Mouse (Mus musculus) 416B (cell line): Measurements from ENCODE around the gene Olfr1283.
"Not testable (repeated sequence)": the region's sequence is repeated elsewhere in the genome, so short reads cannot be mapped to it uniquely, and the experiment has no call there.

Experiments
- DNase-seq: peaks from one replicate; pipeline ENCODE4 v3.0.0; 2011; ENCODE audit warnings: low read depth

The Olfr1283 gene

DNA sequence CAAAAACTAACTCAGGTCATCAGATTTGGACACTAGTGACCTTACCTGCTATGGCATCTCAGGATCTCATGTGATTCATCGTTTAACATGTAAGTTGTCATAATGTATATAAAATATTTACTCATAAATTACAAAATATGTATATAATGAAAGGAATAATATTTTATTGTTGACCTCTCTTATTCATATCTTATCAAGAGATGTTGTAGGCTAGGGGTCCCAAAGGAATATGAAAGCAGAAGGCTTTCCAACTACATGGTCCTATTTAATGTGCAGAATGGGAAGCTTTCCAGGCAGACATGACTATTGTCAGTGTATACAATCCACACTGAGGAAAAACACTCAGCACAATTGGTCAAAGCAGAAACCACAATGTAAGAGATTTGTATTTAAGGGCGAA lies at the start of gene Olfr1283:
Gene Olfr1283, plus strand, starts transcription at position 301 of the 400 bp plus-strand sequence.
- no peak for DNase-seq

DNA sequence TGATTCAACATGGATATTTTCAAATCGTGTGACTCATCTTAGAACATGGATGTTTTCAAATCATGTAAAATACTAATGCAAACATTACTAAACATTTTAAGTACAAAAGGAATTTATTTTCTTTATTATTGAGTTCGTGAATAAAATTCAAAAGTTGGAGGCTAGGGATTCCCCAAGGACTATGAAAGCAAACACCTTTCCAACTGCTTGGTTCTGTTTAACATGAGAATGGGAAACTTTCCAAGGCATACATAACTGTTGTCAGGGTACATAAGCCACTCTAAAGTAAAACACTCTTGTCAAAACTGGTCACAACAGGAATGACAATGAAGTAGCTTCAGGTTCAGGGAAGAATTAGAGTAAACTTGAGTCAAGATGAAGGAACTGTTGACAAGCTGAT lies 40.4 kb upstream of the Olfr1283 start, which contains the start of gene Olfr1281:
Gene Olfr1281, plus strand, starts transcription at position 301 of the 400 bp plus-strand sequence.
- no peak for DNase-seq

DNA sequence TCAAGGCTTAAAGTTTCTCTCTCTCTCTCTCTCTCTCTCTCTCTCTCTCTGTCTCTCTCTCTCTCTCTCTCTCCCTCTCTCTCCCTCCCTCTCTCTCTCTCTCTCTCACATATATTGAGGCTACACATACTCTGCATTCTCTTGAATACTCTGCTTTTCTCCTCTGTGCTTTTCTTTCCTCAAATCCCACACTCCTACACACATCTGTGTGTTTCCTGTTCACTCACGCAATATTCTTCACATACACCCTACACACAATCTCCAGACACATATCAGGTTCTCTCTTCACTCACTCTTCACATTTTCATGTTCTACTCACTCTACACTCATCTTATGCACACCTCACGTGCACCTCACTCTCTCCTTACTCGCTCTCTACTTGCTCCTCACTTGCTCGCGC lies 32.9 kb upstream of the Olfr1283 start:
- DNase-seq, result not testable (repeated sequence)

DNA sequence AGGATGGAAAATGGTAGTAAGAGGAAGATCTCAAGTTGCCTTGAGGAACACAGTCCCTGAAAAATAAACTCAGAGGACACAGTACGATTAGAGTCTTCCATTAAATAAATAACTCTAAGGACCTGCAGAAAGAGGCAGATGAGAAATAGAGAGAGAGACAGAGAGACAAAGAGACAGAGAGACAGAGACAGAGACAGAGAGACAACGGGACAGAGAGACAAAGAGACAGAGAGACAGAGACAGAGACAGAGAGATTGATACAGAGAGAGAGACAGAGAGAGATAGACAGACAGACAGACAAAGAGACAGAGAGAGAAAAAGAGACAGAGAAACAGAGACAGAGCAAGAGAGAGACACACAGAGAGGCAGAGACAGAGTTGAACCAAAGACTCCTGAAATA lies 30.6 kb upstream of the Olfr1283 start, which contains the start of gene Olfr1282:
Gene Olfr1282, minus strand, starts transcription at position 101 of the 400 bp plus-strand sequence.
- no peak for DNase-seq

DNA sequence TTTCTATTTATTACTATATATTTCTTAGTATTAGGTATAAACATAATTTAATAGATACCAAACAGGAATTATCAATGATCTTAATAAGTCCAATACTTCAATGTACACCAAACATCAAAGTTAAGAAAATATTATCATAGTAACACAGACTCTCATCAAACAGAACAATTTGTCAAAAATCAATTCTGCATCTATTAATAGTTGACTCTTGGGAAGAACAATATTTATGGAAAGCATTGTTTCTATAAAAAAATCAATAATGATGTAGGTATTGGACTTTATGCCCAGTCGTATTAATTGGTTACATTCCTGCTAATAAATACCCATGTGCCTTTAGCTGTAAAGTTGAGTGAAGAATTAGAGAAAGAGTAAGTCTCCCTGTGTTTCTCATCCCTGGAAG lies 8.6 kb downstream of the Olfr1283 start, which contains the start of gene Olfr1284:
Gene Olfr1284, plus strand, starts transcription at position 301 of the 400 bp plus-strand sequence.
- no peak for DNase-seq
